Mouse (Mus musculus) lung, postnatal 0 days (tissue): ENCODE measurements around the gene Cggbp1.

Experiments
- CTCF ChIP-seq: IDR thresholded peaks from 2 replicates; pipeline ENCODE4 v1.5.1; 2016; ENCODE audit warnings: antibody characterized with exemption, mild to moderate bottlenecking
- EP300 ChIP-seq: IDR thresholded peaks from 2 replicates; pipeline ENCODE4 v1.6.1; 2016; ENCODE audit warnings: antibody characterized with exemption, mild to moderate bottlenecking, control low read depth

DNA sequence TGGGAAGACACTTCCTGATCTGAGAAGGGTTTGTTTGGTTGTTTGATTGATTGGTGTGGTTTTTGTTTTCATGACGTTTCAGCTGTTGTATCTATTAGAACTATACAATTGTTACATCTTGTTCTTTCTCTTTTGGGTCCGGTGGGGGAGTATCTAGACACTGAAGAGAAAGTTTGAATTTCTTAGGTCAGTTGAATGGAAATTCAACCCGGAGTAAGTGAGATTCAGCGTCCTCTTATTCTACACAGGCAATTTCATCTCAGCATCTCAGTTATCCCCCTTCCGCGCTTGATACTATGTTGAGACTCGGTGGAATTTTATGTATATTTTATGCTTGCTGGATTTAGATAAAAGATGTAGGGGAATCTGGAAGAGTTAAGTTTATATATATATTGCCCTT is 21.0 kb downstream of the Cggbp1 start:
- TF ChIP-seq EP300 (no peak), CTCF (no peak)
